Mouse (Mus musculus): ENCODE data around the gene Bcl2. TPM values are rescaled to one million over a fixed set of nuclear protein-coding genes. Genes with fewer than 3 reads are reported as not detected.

Gene Bcl2
- polyA plus RNA-seq, 1 experiment from 2014 or later: 19.2 TPM

GRCm38 (mm10) chr1:106581812-106582211, 132.3 kb downstream of the Bcl2 start:
- Histone ChIP-seq H3K36me3 (ENCODE audit: control insufficient read depth, insufficient read depth, low read length) (no peaks in the 10 kb centered on the region), H3K9me3 (ENCODE audit: control insufficient read depth, low read depth, low read length) (no peaks in the 10 kb centered on the region), H3K4me3 (ENCODE audit: low read depth, low read length) (no peak overlapping the region), H3K4me1 (ENCODE audit: control insufficient read depth, insufficient read depth, low read length) (no peaks in the 10 kb centered on the region), H3K27ac (ENCODE audit: low read length) (no peak overlapping the region), H3K4me2 (replicated peaks; ENCODE audit: low read depth, low read length) (no peak overlapping the region), H3K9ac (replicated peaks; ENCODE audit: low read depth, low read length) (no peak overlapping the region), H3K27me3 (ENCODE audit: control insufficient read depth, insufficient read depth, low read length) (no peaks in the 10 kb centered on the region)
- 47% methylated on average over 2 of the region's 2 CpGs for WGBS
- no peak for ATAC-seq (ENCODE audit: insufficient number of reproducible peaks, insufficient read depth, low FRiP score, low read depth)

- ATAC-seq (ENCODE audit: insufficient number of reproducible peaks, insufficient read depth, low FRiP score, low read depth): no peak
- no peaks in the 10 kb centered on the region for H3K9me3 ChIP-seq (ENCODE audit: control insufficient read depth, low read depth, low read length)
- H3K27ac ChIP-seq (ENCODE audit: low read length): no peak overlapping the region
- no peak overlapping the region for H3K4me3 ChIP-seq (ENCODE audit: low read depth, low read length)
- H3K4me2 ChIP-seq (replicated peaks; ENCODE audit: low read depth, low read length): no peak overlapping the region
- H3K27me3 ChIP-seq (ENCODE audit: control insufficient read depth, insufficient read depth, low read length): no peaks in the 10 kb centered on the region
- no peaks in the 10 kb centered on the region for H3K4me1 ChIP-seq (ENCODE audit: control insufficient read depth, insufficient read depth, low read length)
- no peaks in the 10 kb centered on the region for H3K36me3 ChIP-seq (ENCODE audit: control insufficient read depth, insufficient read depth, low read length)
- no peak overlapping the region for H3K9ac ChIP-seq (replicated peaks; ENCODE audit: low read depth, low read length)
- 78% methylated on average over 1 of the region's 1 CpGs for WGBS
Measured at GRCm38 (mm10) chr1:106579768-106580167, 134.3 kb downstream of the Bcl2 start.

- H3K36me3 ChIP-seq (ENCODE audit: control insufficient read depth, insufficient read depth, low read length): no peaks in the 10 kb centered on the region
- H3K9me3 ChIP-seq (ENCODE audit: control insufficient read depth, low read depth, low read length): no peaks in the 10 kb centered on the region
- no peak for ATAC-seq (ENCODE audit: insufficient number of reproducible peaks, insufficient read depth, low FRiP score, low read depth)
- H3K27me3 ChIP-seq (ENCODE audit: control insufficient read depth, insufficient read depth, low read length): no peaks in the 10 kb centered on the region
- H3K4me3 ChIP-seq (ENCODE audit: low read depth, low read length): no peak overlapping the region
- H3K4me2 ChIP-seq (replicated peaks; ENCODE audit: low read depth, low read length): no peak overlapping the region
- H3K9ac ChIP-seq (replicated peaks; ENCODE audit: low read depth, low read length): no peak overlapping the region
- no peak overlapping the region for H3K27ac ChIP-seq (ENCODE audit: low read length)
- H3K4me1 ChIP-seq (ENCODE audit: control insufficient read depth, insufficient read depth, low read length): 0 out of 2 replicates have a peak, but pooled peaks cover 3% of the 10 kb centered on the region
- WGBS: 89% methylated on average over 2 of the region's 2 CpGs
Measured at GRCm38 (mm10) chr1:106572506-106572905, 141.6 kb downstream of the Bcl2 start.

GRCm38 (mm10) chr1:106570870-106571269, 143.2 kb downstream of the Bcl2 start:
- 0 out of 2 replicates have a peak, but pooled peaks cover 5% of the 10 kb centered on the region for H3K4me1 ChIP-seq (ENCODE audit: control insufficient read depth, insufficient read depth, low read length)
- 88% methylated on average over 1 of the region's 1 CpGs for WGBS
- H3K9ac ChIP-seq (replicated peaks; ENCODE audit: low read depth, low read length): no peak overlapping the region
- H3K27me3 ChIP-seq (ENCODE audit: control insufficient read depth, insufficient read depth, low read length): no peaks in the 10 kb centered on the region
- no peak overlapping the region for H3K4me3 ChIP-seq (ENCODE audit: low read depth, low read length)
- no peak overlapping the region for H3K27ac ChIP-seq (ENCODE audit: low read length)
- H3K9me3 ChIP-seq (ENCODE audit: control insufficient read depth, low read depth, low read length): no peaks in the 10 kb centered on the region
- H3K4me2 ChIP-seq (replicated peaks; ENCODE audit: low read depth, low read length): no peak overlapping the region
- no peaks in the 10 kb centered on the region for H3K36me3 ChIP-seq (ENCODE audit: control insufficient read depth, insufficient read depth, low read length)
- ATAC-seq (ENCODE audit: insufficient number of reproducible peaks, insufficient read depth, low FRiP score, low read depth): no peak

- no peak for ATAC-seq (ENCODE audit: insufficient number of reproducible peaks, insufficient read depth, low FRiP score, low read depth)
- 58% methylated on average over 6 of the region's 6 CpGs for whole genome bisulfite sequencing
- H3K4me3 ChIP-seq (ENCODE audit: low read depth, low read length): no peak overlapping the region
- H3K36me3 ChIP-seq (ENCODE audit: control insufficient read depth, insufficient read depth, low read length): no peaks in the 10 kb centered on the region
- no peaks in the 10 kb centered on the region for H3K9me3 ChIP-seq (ENCODE audit: control insufficient read depth, low read depth, low read length)
- H3K4me2 ChIP-seq (replicated peaks; ENCODE audit: low read depth, low read length): no peak overlapping the region
- no peak overlapping the region for H3K27ac ChIP-seq (ENCODE audit: low read length)
- peaks cover 5% of the 10 kb centered on the region; the same call in 1 of the 2 replicates for H3K4me1 ChIP-seq (ENCODE audit: control insufficient read depth, insufficient read depth, low read length)
- H3K27me3 ChIP-seq (ENCODE audit: control insufficient read depth, insufficient read depth, low read length): no peaks in the 10 kb centered on the region
- H3K9ac ChIP-seq (replicated peaks; ENCODE audit: low read depth, low read length): no peak overlapping the region
Measured at GRCm38 (mm10) chr1:106570366-106570765, 143.7 kb downstream of the Bcl2 start.

GRCm38 (mm10) chr1:106569674-106570073, 144.4 kb downstream of the Bcl2 start:
- Histone ChIP-seq H3K9me3 (ENCODE audit: control insufficient read depth, low read depth, low read length) (no peaks in the 10 kb centered on the region), H3K27me3 (ENCODE audit: control insufficient read depth, insufficient read depth, low read length) (no peaks in the 10 kb centered on the region), H3K27ac (ENCODE audit: low read length) (no peak overlapping the region), H3K36me3 (ENCODE audit: control insufficient read depth, insufficient read depth, low read length) (no peaks in the 10 kb centered on the region), H3K9ac (replicated peaks; ENCODE audit: low read depth, low read length) (no peak overlapping the region), H3K4me3 (ENCODE audit: low read depth, low read length) (no peak overlapping the region), H3K4me2 (replicated peaks; ENCODE audit: low read depth, low read length) (no peak overlapping the region), H3K4me1 (ENCODE audit: control insufficient read depth, insufficient read depth, low read length) (peaks cover 5% of the 10 kb centered on the region; the same call in 1 of the 2 replicates)
- WGBS: 70% methylated on average over 6 of the region's 6 CpGs
- ATAC-seq (ENCODE audit: insufficient number of reproducible peaks, insufficient read depth, low FRiP score, low read depth): no peak

GRCm38 (mm10) chr1:106568868-106569267, 145.2 kb downstream of the Bcl2 start:
- no peak overlapping the region for H3K27ac ChIP-seq (ENCODE audit: low read length)
- H3K27me3 ChIP-seq (ENCODE audit: control insufficient read depth, insufficient read depth, low read length): no peaks in the 10 kb centered on the region
- H3K4me3 ChIP-seq (ENCODE audit: low read depth, low read length): no peak overlapping the region
- H3K9ac ChIP-seq (replicated peaks; ENCODE audit: low read depth, low read length): no peak overlapping the region
- no peak overlapping the region for H3K4me2 ChIP-seq (replicated peaks; ENCODE audit: low read depth, low read length)
- no peaks in the 10 kb centered on the region for H3K36me3 ChIP-seq (ENCODE audit: control insufficient read depth, insufficient read depth, low read length)
- peaks cover 5% of the 10 kb centered on the region; the same call in 1 of the 2 replicates for H3K4me1 ChIP-seq (ENCODE audit: control insufficient read depth, insufficient read depth, low read length)
- ATAC-seq (ENCODE audit: insufficient number of reproducible peaks, insufficient read depth, low FRiP score, low read depth): no peak
- no peaks in the 10 kb centered on the region for H3K9me3 ChIP-seq (ENCODE audit: control insufficient read depth, low read depth, low read length)
- 57% methylated on average over 3 of the region's 3 CpGs for WGBS

- Histone ChIP-seq H3K9me3 (ENCODE audit: control insufficient read depth, low read depth, low read length) (no peaks in the 10 kb centered on the region), H3K9ac (replicated peaks; ENCODE audit: low read depth, low read length) (no peak overlapping the region), H3K4me1 (ENCODE audit: control insufficient read depth, insufficient read depth, low read length) (peaks cover 5% of the 10 kb centered on the region; the same call in 1 of the 2 replicates), H3K4me3 (ENCODE audit: low read depth, low read length) (no peak overlapping the region), H3K4me2 (replicated peaks; ENCODE audit: low read depth, low read length) (no peak overlapping the region), H3K27me3 (ENCODE audit: control insufficient read depth, insufficient read depth, low read length) (no peaks in the 10 kb centered on the region), H3K36me3 (ENCODE audit: control insufficient read depth, insufficient read depth, low read length) (no peaks in the 10 kb centered on the region), H3K27ac (ENCODE audit: low read length) (no peak overlapping the region)
- ATAC-seq (ENCODE audit: insufficient number of reproducible peaks, insufficient read depth, low FRiP score, low read depth): no peak
- 78% methylated on average over 5 of the region's 5 CpGs for WGBS
Measured at GRCm38 (mm10) chr1:106567506-106567905, 146.6 kb downstream of the Bcl2 start.

Measured in stomach, embryonic 14.5 days (tissue).